Mouse (Mus musculus): ENCODE results near the gene Bphl.
"Not testable (repeated sequence)": the region's sequence is repeated elsewhere in the genome, so short reads cannot be mapped to it uniquely, and the experiment has no call there.

Gene Bphl

GRCm38 (mm10) chr13:34051692-34052091, 14.3 kb downstream of the Bphl start:
- DNase-seq (ENCODE audit: low read depth, low spot score), result no peak

DNA sequence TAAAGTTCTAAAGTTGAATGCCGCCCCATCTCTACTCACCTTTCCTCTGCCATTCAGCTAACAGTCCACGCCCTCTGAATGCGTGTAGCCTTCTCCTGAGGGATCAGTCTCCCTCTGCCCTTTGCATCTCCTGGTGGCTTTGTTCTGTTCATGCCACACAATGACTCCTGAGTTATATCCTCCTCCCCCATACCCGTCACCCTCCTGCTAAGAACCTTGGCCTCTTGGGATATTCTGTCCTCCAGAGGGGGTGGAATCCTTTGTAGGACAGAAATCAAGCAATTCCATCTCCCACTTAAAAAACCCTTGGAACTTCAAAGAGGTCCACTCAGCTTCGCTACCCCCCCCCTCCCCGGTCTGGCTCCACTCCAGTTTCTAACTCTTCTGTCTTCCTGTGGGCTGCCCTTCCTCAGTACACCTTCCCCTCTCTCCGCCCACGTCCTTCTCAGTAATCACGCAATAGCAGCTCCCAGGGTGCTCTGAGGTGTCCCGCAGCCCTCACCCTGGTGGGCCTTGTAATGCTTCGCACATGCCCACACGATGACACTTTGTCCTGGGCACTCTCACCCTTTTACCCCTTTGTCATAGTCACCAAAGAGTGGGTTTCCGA, 16.4 kb downstream of the Bphl start:
- no peak for DNase-seq (ENCODE audit: low read depth, low spot score)

GRCm38 (mm10) chr13:34054391-34054790, 17.0 kb downstream of the Bphl start:
- no peak for DNase-seq (ENCODE audit: low read depth, low spot score)

- DNase-seq (ENCODE audit: low read depth, low spot score), result no peak
Observed at GRCm38 (mm10) chr13:34054983-34055382, 17.6 kb downstream of the Bphl start.

- no peak for DNase-seq (ENCODE audit: low read depth, low spot score)
Observed at GRCm38 (mm10) chr13:34057252-34057651, 19.9 kb downstream of the Bphl start.

DNA sequence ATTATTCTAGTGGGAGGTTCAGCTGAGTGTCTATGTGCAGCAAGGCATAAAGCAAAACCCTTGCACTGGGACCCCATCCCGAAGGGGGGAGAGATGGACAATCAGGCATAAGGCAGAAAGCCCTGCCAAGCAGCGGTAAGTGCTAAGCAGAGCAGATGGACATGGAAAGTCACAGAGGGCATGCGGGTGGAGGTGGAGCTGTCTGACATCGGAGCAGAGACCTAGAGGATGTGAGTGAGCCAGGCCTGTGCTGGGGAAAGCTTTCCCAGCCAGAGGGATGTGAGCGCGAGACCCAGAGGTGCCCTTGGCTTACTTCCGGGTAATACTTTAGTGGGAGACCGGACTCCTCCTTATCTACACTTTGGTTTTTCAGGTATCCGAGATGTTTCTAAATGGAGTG, 22.7 kb downstream of the Bphl start:
- DNase-seq (ENCODE audit: low read depth, low spot score), result no peak

DNA sequence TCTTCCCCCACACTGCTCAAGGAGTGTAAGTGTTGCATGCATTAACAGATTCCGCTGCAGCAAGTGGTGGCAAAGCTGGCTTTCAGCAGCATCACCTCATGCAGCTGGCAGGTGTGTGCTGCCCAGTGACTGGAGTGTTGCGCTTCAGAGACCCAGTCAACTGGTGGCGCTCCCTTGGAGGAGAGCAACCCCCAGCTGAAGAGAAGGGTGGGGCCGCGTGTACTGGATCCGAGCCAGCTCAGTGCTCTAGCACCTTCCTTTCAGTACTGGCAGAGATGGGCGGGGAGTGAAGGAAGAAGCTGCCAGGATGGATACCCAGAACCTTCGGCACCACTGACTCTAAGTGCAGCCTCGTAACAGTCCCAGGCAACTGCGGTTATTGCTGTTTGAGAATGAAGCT, 25.1 kb downstream of the Bphl start:
- no peak for DNase-seq (ENCODE audit: low read depth, low spot score)

DNA sequence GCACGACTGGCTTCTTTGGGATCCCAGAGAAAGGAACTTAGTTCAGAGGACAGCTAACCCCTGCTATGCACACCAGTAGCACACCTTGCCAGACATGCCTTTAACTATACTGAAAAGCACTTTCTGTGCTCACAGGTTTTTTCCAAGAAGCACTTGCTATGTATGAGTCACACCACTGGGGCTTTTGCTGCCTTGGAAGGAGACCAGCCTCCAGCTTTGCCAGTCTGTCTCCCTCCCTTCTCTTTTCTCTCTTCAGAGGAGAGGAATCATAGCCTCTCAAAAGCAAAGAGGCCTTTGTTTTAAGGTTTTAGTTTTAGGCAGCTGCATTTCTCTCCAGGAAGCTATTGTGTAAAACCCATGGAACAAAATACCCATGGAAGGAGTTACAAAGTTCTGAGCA, 29.0 kb downstream of the Bphl start:
- DNase-seq (ENCODE audit: low read depth, low spot score), result no peak

GRCm38 (mm10) chr13:34070296-34070695, 32.9 kb downstream of the Bphl start:
- DNase-seq (ENCODE audit: low read depth, low spot score), result no peak

DNA sequence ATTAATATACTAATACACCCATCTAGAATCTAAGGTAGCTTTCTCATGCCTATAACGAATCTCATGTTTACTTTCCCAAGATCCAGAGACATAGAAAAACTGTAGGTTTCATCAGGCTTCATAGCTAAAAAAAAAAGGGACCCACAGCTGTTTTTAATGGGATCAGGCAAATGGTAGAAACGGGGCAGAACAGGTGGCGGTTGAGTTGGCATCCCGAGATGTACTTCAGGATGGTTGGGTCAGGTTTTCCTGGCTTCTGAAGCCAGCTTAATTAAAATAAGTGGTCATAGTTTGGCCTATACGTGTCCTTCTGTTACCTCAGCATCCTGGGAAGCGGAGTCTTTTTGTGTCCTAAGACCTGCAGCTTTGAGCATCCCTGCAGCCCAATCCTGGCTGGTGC, 34.4 kb downstream of the Bphl start:
- DNase-seq (ENCODE audit: low read depth, low spot score), result no peak

DNA sequence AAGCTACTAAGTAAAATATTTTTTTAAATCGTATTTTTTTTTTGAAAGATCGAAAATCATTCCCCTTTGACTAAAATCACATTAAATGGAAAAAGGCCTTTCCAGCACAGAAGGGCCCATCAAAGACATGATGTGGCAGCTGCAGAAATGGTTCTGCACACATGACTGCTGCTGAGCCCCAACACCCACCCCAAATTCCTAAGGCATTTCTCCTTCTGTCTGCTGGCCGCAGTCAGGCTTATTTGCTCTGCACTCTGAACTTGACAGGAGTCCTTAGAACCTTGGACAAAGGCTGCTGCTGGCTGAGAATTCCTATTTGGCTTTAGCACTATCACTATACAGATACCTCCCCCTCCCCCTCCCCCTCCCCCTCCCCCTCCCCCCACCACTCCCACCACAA, 35.5 kb downstream of the Bphl start:
- no peak for DNase-seq (ENCODE audit: low read depth, low spot score)

GRCm38 (mm10) chr13:34074441-34074840, 37.0 kb downstream of the Bphl start:
- DNase-seq (ENCODE audit: low read depth, low spot score), result not testable (repeated sequence)

DNA sequence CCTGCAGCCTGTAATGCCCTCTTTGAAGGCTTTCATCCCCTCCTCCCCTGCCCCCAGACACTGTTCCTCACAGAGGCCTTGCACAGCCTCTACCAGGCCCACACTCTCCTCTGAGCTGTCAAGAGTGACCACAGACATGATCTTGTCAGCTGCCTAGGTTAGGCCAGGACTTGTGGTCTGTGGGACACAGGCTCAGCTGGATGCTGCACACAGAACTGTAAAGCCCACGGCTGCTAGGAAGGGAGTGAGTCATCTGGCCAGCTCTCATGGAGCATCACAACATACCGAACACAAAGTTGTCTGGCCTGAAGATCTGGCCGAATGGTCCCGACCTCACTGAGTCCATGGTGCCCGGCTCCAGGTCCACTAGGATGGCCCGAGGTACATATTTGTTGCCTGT, 38.5 kb downstream of the Bphl start:
- not testable (repeated sequence) for DNase-seq (ENCODE audit: low read depth, low spot score)

GRCm38 (mm10) chr13:34076561-34077491, 39.4 kb downstream of the Bphl start:
- DNase-seq (ENCODE audit: low read depth, low spot score), result no peak

GRCm38 (mm10) chr13:34077492-34078271, 40.3 kb downstream of the Bphl start, which contains the start of gene Tubb2a:
Gene Tubb2a, minus strand, starts transcription at chr13:34078007.
- peak; percentile 56 for DNase-seq (ENCODE audit: low read depth, low spot score)

- DNase-seq (ENCODE audit: low read depth, low spot score), result no peak
Observed at GRCm38 (mm10) chr13:34078500-34079280, 41.3 kb downstream of the Bphl start.

DNA sequence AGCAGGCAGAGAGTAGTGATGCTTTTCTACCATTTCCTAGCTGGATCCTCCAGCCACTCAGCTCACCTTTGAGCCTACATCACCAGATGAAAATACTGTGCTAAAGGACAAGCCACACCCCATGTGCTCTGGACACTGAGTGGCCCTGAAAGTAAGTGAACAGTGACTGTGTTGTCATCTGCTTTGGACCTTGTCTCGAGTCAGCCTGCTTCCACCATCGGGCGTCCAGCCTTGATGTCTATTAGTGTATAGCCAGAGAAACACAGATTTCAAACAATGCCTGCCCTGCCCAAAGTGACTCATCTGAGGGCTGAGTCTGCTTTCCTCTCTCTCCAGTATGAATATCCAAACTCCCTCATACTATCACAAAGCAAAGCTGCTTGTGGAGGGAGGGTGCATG, 42.4 kb downstream of the Bphl start:
- no peak for DNase-seq (ENCODE audit: low read depth, low spot score)

- no peak for DNase-seq (ENCODE audit: low read depth, low spot score)
Observed at GRCm38 (mm10) chr13:34081926-34082325, 44.5 kb downstream of the Bphl start.

GRCm38 (mm10) chr13:34084026-34084750, 46.8 kb downstream of the Bphl start:
- no peak for DNase-seq (ENCODE audit: low read depth, low spot score)

- DNase-seq (ENCODE audit: low read depth, low spot score), result no peak
Observed at GRCm38 (mm10) chr13:34087052-34087812, 49.8 kb downstream of the Bphl start.

Measured in WW6 (cell line).